Mouse (Mus musculus): ENCODE measurements at regions not wholly inside any gene's neighbourhood (a gene's known extent, or its start where the extent isn't known, plus 50 kb on each side); places are given as distances from the start of the nearest gene placed in this dataset.

- H3ac ChIP-seq (ENCODE audit: control insufficient read depth, insufficient read length, low read depth): no peak overlapping the region
- H3K79me2 ChIP-seq (ENCODE audit: control insufficient read depth, insufficient read depth): no peaks in the 10 kb centered on the region
- no peak overlapping the region for H3K4me3 ChIP-seq (ENCODE audit: insufficient read depth, poor library complexity, severe bottlenecking)
- no peaks in the 10 kb centered on the region for H3K27me3 ChIP-seq (ENCODE audit: control insufficient read depth, insufficient read depth, insufficient read length)
- TF ChIP-seq MYOG (IDR thresholded peaks at IDR 0.05; ENCODE audit: control insufficient read depth, extremely low read depth, insufficient read length): no peak
- TF ChIP-seq MAX (IDR thresholded peaks at IDR 0.05): no peak
- TF ChIP-seq CTCF (IDR thresholded peaks at IDR 0.05; ENCODE audit: control insufficient read depth, insufficient read depth, insufficient read length): no peak
- TF ChIP-seq FOSL1 (IDR thresholded peaks at IDR 0.05; ENCODE audit: insufficient read depth, low read length, poor library complexity, severe bottlenecking): no peak
- no peak for TF ChIP-seq CEBPB (IDR thresholded peaks at IDR 0.05; ENCODE audit: low read depth)
- no peak for TF ChIP-seq MYOD1 (IDR thresholded peaks at IDR 0.05; ENCODE audit: control insufficient read depth, insufficient read length, low read depth)
- TF ChIP-seq USF1 (IDR thresholded peaks at IDR 0.05; ENCODE audit: low read depth): no peak
- H3K79me3 ChIP-seq (ENCODE audit: low read depth): no peaks in the 10 kb centered on the region
- H3K36me3 ChIP-seq (ENCODE audit: control insufficient read depth, insufficient read depth): no peaks in the 10 kb centered on the region
Observed at GRCm38 (mm10) chr10:120664419-120664818, 188.2 kb upstream of the Hmga2 start.

GRCm38 (mm10) chr10:120663396-120663795 is 187.1 kb upstream of the Hmga2 start:
- Histone ChIP-seq H3K27me3 (ENCODE audit: control insufficient read depth, insufficient read depth, insufficient read length) (no peaks in the 10 kb centered on the region), H3K79me3 (ENCODE audit: low read depth) (no peaks in the 10 kb centered on the region), H3K4me3 (ENCODE audit: insufficient read depth, poor library complexity, severe bottlenecking) (no peak overlapping the region), H3K79me2 (ENCODE audit: control insufficient read depth, insufficient read depth) (no peaks in the 10 kb centered on the region), H3ac (ENCODE audit: control insufficient read depth, insufficient read length, low read depth) (no peak overlapping the region), H3K36me3 (ENCODE audit: control insufficient read depth, insufficient read depth) (no peaks in the 10 kb centered on the region)
- TF ChIP-seq CTCF (IDR thresholded peaks at IDR 0.05; ENCODE audit: control insufficient read depth, insufficient read depth, insufficient read length) (no peak), FOSL1 (IDR thresholded peaks at IDR 0.05; ENCODE audit: insufficient read depth, low read length, poor library complexity, severe bottlenecking) (no peak), MYOG (IDR thresholded peaks at IDR 0.05; ENCODE audit: control insufficient read depth, extremely low read depth, insufficient read length) (no peak), MAX (IDR thresholded peaks at IDR 0.05) (no peak), USF1 (IDR thresholded peaks at IDR 0.05; ENCODE audit: low read depth) (no peak), CEBPB (IDR thresholded peaks at IDR 0.05; ENCODE audit: low read depth) (no peak), MYOD1 (IDR thresholded peaks at IDR 0.05; ENCODE audit: control insufficient read depth, insufficient read length, low read depth) (no peak)

GRCm38 (mm10) chr10:120660503-120660902 is 184.2 kb upstream of the Hmga2 start:
- no peak for TF ChIP-seq FOSL1 (IDR thresholded peaks at IDR 0.05; ENCODE audit: insufficient read depth, low read length, poor library complexity, severe bottlenecking)
- TF ChIP-seq MYOD1 (IDR thresholded peaks at IDR 0.05; ENCODE audit: control insufficient read depth, insufficient read length, low read depth): no peak
- no peak for TF ChIP-seq MAX (IDR thresholded peaks at IDR 0.05)
- no peak for TF ChIP-seq CTCF (IDR thresholded peaks at IDR 0.05; ENCODE audit: control insufficient read depth, insufficient read depth, insufficient read length)
- no peak for TF ChIP-seq USF1 (IDR thresholded peaks at IDR 0.05; ENCODE audit: low read depth)
- peak; percentile 29 for TF ChIP-seq CEBPB (IDR thresholded peaks at IDR 0.05; ENCODE audit: low read depth)
- no peak for TF ChIP-seq MYOG (IDR thresholded peaks at IDR 0.05; ENCODE audit: control insufficient read depth, extremely low read depth, insufficient read length)
- no peak overlapping the region for H3ac ChIP-seq (ENCODE audit: control insufficient read depth, insufficient read length, low read depth)
- H3K79me3 ChIP-seq (ENCODE audit: low read depth): no peaks in the 10 kb centered on the region

GRCm38 (mm10) chr10:120655238-120655931 is 179.1 kb upstream of the Hmga2 start:
- Histone ChIP-seq H3K79me2 (ENCODE audit: control insufficient read depth, insufficient read depth) (no peaks in the 10 kb centered on the region), H3K27me3 (ENCODE audit: control insufficient read depth, insufficient read depth, insufficient read length) (no peaks in the 10 kb centered on the region), H3K4me3 (ENCODE audit: insufficient read depth, poor library complexity, severe bottlenecking) (no peak overlapping the region), H3K36me3 (ENCODE audit: control insufficient read depth, insufficient read depth) (no peaks in the 10 kb centered on the region), H3ac (ENCODE audit: control insufficient read depth, insufficient read length, low read depth) (no peak overlapping the region), H3K79me3 (ENCODE audit: low read depth) (no peaks in the 10 kb centered on the region)
- TF ChIP-seq CTCF (IDR thresholded peaks at IDR 0.05; ENCODE audit: control insufficient read depth, insufficient read depth, insufficient read length): no peak
- no peak for TF ChIP-seq MYOG (IDR thresholded peaks at IDR 0.05; ENCODE audit: control insufficient read depth, extremely low read depth, insufficient read length)
- no peak for TF ChIP-seq MAX (IDR thresholded peaks at IDR 0.05)
- no peak for TF ChIP-seq USF1 (IDR thresholded peaks at IDR 0.05; ENCODE audit: low read depth)
- TF ChIP-seq FOSL1 (IDR thresholded peaks at IDR 0.05; ENCODE audit: insufficient read depth, low read length, poor library complexity, severe bottlenecking): no peak
- TF ChIP-seq MYOD1 (IDR thresholded peaks at IDR 0.05; ENCODE audit: control insufficient read depth, insufficient read length, low read depth): no peak
- TF ChIP-seq CEBPB (IDR thresholded peaks at IDR 0.05; ENCODE audit: low read depth): no peak

More at GRCm38 (mm10) chr10:120660503-120660902, 184.2 kb upstream of the Hmga2 start:
- Histone ChIP-seq H3K36me3 (ENCODE audit: control insufficient read depth, insufficient read depth) (no peaks in the 10 kb centered on the region), H3K27me3 (ENCODE audit: control insufficient read depth, insufficient read depth, insufficient read length) (no peaks in the 10 kb centered on the region), H3K79me2 (ENCODE audit: control insufficient read depth, insufficient read depth) (no peaks in the 10 kb centered on the region), H3K4me3 (ENCODE audit: insufficient read depth, poor library complexity, severe bottlenecking) (no peak overlapping the region)

- no peak overlapping the region for H3K4me3 ChIP-seq (ENCODE audit: insufficient read depth, poor library complexity, severe bottlenecking)
Observed at GRCm38 (mm10) chr10:120652525-120653215, 176.4 kb upstream of the Hmga2 start.

More at GRCm38 (mm10) chr10:120652525-120653215, 176.4 kb upstream of the Hmga2 start:
- H3K79me2 ChIP-seq (ENCODE audit: control insufficient read depth, insufficient read depth): no peaks in the 10 kb centered on the region
- H3K27me3 ChIP-seq (ENCODE audit: control insufficient read depth, insufficient read depth, insufficient read length): no peaks in the 10 kb centered on the region
- no peaks in the 10 kb centered on the region for H3K79me3 ChIP-seq (ENCODE audit: low read depth)
- TF ChIP-seq CEBPB (IDR thresholded peaks at IDR 0.05; ENCODE audit: low read depth): no peak
- peak; percentile 47 for TF ChIP-seq MYOD1 (IDR thresholded peaks at IDR 0.05; ENCODE audit: control insufficient read depth, insufficient read length, low read depth)
- no peak overlapping the region for H3ac ChIP-seq (ENCODE audit: control insufficient read depth, insufficient read length, low read depth)
- no peaks in the 10 kb centered on the region for H3K36me3 ChIP-seq (ENCODE audit: control insufficient read depth, insufficient read depth)
